Mouse (Mus musculus) midbrain, embryonic 11.5 days (tissue): ENCODE results near the gene Ptpn11. TPM values are rescaled to one million over a fixed set of nuclear protein-coding genes. Genes with fewer than 3 reads are reported as not detected.

Source experiments
- ATAC-seq: fragments of 200-750 bp; cut with Nextera tagmentation; 2 replicates; pipeline ENCODE4 v1.8.0; 2017; ENCODE audit warnings: moderate TSS enrichment, moderate library complexity; ENCODE audit not compliant: low FRiP score
- DNase-seq: peaks from one replicate; pipeline ENCODE4 v3.0.0; 2015; ENCODE audit warnings: low spot score; ENCODE audit errors: missing footprints
- H3K27ac ChIP-seq: fragments of 300-500 bp; sonication (generic); 2 replicates; pipeline ENCODE4 v1.5.1; 2014; ENCODE audit warnings: low read depth, low read length
- H3K27me3 ChIP-seq: fragments of 300-500 bp; sonication (generic); 2 replicates; pipeline ENCODE4 v1.6.1; 2014; ENCODE audit warnings: mild to moderate bottlenecking, low read length, moderate library complexity, mixed read lengths; ENCODE audit not compliant: control insufficient read depth, insufficient read depth
- H3K36me3 ChIP-seq: fragments of 300-500 bp; sonication (generic); 2 replicates; pipeline ENCODE4 v1.6.1; 2014; ENCODE audit warnings: mild to moderate bottlenecking, low read length, moderate library complexity, mixed read lengths; ENCODE audit not compliant: control insufficient read depth, insufficient read depth
- H3K4me1 ChIP-seq: fragments of 300-500 bp; sonication (generic); 2 replicates; pipeline ENCODE4 v1.6.1; 2014; ENCODE audit warnings: low read length; ENCODE audit not compliant: control insufficient read depth, insufficient read depth
- H3K4me2 ChIP-seq: fragments of 300-500 bp; sonication (generic); 2 replicates; pipeline ENCODE4 v1.6.1; 2014; ENCODE audit warnings: mild to moderate bottlenecking, moderate library complexity
- H3K4me3 ChIP-seq: fragments of 300-500 bp; sonication (generic); 2 replicates; pipeline ENCODE4 v1.5.1; 2014; ENCODE audit warnings: low read depth, low read length
- H3K9ac ChIP-seq: fragments of 300-500 bp; sonication (generic); 2 replicates; pipeline ENCODE4 v1.6.1; 2014; ENCODE audit warnings: low read length
- H3K9me3 ChIP-seq: fragments of 300-500 bp; sonication (generic); 2 replicates; pipeline ENCODE4 v1.6.1; 2016; ENCODE audit warnings: low read length; ENCODE audit not compliant: control insufficient read depth
- WGBS: fragments of 180-500 bp; shearing (Covaris S2); extraction: QIAGEN DNeasy Blood & Tissue Kit; methylation state at CpG from one replicate; pipeline ENCODE4 v1.1.7; 2014; 5-methylcytosine and 5-hydroxymethylcytosine counted together
- polyA plus RNA-seq: library from polyadenylated mRNA; unstranded; fragments of >200 nt; fragmentation: Nextera tagmentation; extraction: Ambion mirVana; gene quantifications from 2 replicates; pipeline ENCODE4 v1.2.1, GENCODE M21; 2014

The Ptpn11 gene
- polyA plus RNA-seq, 1 experiment from 2014 or later = 25.2 TPM

DNA sequence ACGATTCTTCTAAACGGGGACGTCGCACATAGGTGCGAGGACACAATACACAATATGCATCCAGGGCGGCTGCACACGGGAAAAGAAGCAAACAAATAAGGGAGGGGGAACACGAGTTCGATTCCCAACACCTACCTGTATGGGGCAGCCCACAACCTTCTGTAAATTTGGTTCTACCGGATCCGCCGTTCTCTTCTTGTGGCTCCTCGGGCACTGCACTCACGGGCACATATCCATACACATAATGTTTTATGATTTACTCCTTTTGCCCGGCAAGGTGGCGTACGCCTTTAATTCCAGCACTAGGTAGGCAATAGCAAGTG, 348 bp upstream of the Ptpn11 start:
- peaks cover 23% of the 10 kb centered on the region for H3K4me1 ChIP-seq
- ATAC-seq = no peak; the same call in 1 of the 2 replicates
- H3K9me3 ChIP-seq = no peaks in the 10 kb centered on the region
- H3K36me3 ChIP-seq = no peaks in the 10 kb centered on the region
- peak overlapping the region; percentile 66 for H3K4me2 ChIP-seq
- H3K27me3 ChIP-seq = no peaks in the 10 kb centered on the region
- DNase-seq = no peak
- H3K4me3 ChIP-seq = peak overlapping the region; percentile 97
- 10% methylated on average over 17 of the region's 17 CpGs for WGBS
- no peak overlapping the region; the same call in 1 of the 2 replicates for H3K27ac ChIP-seq
- H3K9ac ChIP-seq = peak overlapping the region; percentile 93

- Histone ChIP-seq H3K4me3 (peak overlapping the region; percentile 97), H3K36me3 (no peaks in the 10 kb centered on the region), H3K4me2 (peak overlapping the region; percentile 66), H3K27ac (peak overlapping the region; percentile 5; the same call in 1 of the 2 replicates), H3K4me1 (peaks cover 29% of the 10 kb centered on the region), H3K9ac (peak overlapping the region; percentile 93), H3K9me3 (no peaks in the 10 kb centered on the region), H3K27me3 (no peaks in the 10 kb centered on the region)
- ATAC-seq (no peak), DNase-seq (peak; percentile 84)
- 33% methylated on average over 21 of the region's 21 CpGs for WGBS
Measured at GRCm38 (mm10) chr5:121190210-121190835, 874 bp downstream of the Ptpn11 start.

- no peaks in the 10 kb centered on the region for H3K27me3 ChIP-seq
- H3K4me2 ChIP-seq = peak overlapping the region; percentile 6; the same call in 1 of the 2 replicates
- no peak overlapping the region for H3K27ac ChIP-seq
- ATAC-seq (no peak), DNase-seq (peak; percentile 81)
- H3K36me3 ChIP-seq = no peaks in the 10 kb centered on the region
- WGBS = 76% methylated on average over 9 of the region's 9 CpGs
- no peak overlapping the region for H3K4me3 ChIP-seq
- peaks cover 33% of the 10 kb centered on the region for H3K4me1 ChIP-seq
- H3K9ac ChIP-seq = no peak overlapping the region
- no peaks in the 10 kb centered on the region for H3K9me3 ChIP-seq
Measured at GRCm38 (mm10) chr5:121189182-121189581, 2.0 kb downstream of the Ptpn11 start.

- Histone ChIP-seq H3K4me1 (peaks cover 33% of the 10 kb centered on the region), H3K4me2 (no peak overlapping the region), H3K27me3 (no peaks in the 10 kb centered on the region), H3K4me3 (no peak overlapping the region), H3K9me3 (no peaks in the 10 kb centered on the region), H3K27ac (no peak overlapping the region), H3K36me3 (no peaks in the 10 kb centered on the region), H3K9ac (no peak overlapping the region)
- ATAC-seq (no peak), DNase-seq (no peak)
- 93% methylated on average over 9 of the region's 9 CpGs for WGBS
Measured at GRCm38 (mm10) chr5:121188265-121188664, 2.9 kb downstream of the Ptpn11 start.

GRCm38 (mm10) chr5:121187580-121188001, 3.6 kb downstream of the Ptpn11 start:
- H3K4me3 ChIP-seq = no peak overlapping the region
- WGBS = 83% methylated on average over 8 of the region's 8 CpGs
- H3K4me1 ChIP-seq = peaks cover 33% of the 10 kb centered on the region
- DNase-seq (no peak), ATAC-seq (no peak)
- no peaks in the 10 kb centered on the region for H3K36me3 ChIP-seq
- H3K27me3 ChIP-seq = no peaks in the 10 kb centered on the region
- H3K4me2 ChIP-seq = no peak overlapping the region
- H3K27ac ChIP-seq = no peak overlapping the region
- no peaks in the 10 kb centered on the region for H3K9me3 ChIP-seq
- H3K9ac ChIP-seq = no peak overlapping the region; the same call in 1 of the 2 replicates

DNA sequence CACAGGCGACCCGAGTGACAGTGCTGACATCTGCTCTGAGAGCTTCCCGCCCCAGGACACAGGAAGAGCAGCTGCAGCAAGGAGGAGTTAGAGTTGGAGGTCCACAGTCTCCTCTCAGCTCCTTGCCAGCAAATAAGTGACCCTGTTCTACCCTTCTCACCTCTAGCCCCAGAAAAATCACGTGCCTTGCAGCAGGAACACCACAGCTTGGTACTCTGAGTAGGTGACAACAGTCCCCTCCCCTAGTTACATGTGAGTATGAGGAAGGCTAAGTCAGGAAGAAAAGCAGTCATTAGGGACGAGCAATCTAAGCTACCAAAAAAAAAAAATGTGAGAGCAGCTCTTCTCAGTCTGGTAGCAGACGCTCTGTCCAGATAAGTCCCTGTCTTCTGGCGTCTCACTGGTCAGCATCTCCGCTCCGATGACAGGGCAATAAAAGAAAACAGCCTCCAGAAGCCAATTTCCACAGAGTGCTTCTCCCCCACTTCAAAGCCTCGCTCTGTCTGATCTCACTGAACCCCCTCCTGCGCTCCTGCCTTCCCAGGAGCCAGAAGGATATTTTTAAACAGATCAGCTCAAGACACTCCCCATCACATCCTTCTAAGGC, 6.1 kb downstream of the Ptpn11 start:
- H3K9me3 ChIP-seq = no peaks in the 10 kb centered on the region
- DNase-seq (no peak), ATAC-seq (peak; percentile 30; the same call in 1 of the 2 replicates)
- no peaks in the 10 kb centered on the region for H3K36me3 ChIP-seq
- H3K4me3 ChIP-seq = no peak overlapping the region
- peaks cover 30% of the 10 kb centered on the region for H3K4me1 ChIP-seq
- H3K9ac ChIP-seq = no peak overlapping the region
- WGBS = 63% methylated on average over 11 of the region's 11 CpGs
- no peaks in the 10 kb centered on the region for H3K27me3 ChIP-seq
- no peak overlapping the region for H3K4me2 ChIP-seq
- H3K27ac ChIP-seq = peak overlapping the region; percentile 13; the same call in 1 of the 2 replicates

- H3K4me2 ChIP-seq = no peak overlapping the region
- H3K4me1 ChIP-seq = peaks cover 33% of the 10 kb centered on the region
- no peak overlapping the region for H3K9ac ChIP-seq
- no peak for DNase-seq
- no peaks in the 10 kb centered on the region for H3K27me3 ChIP-seq
- no peak overlapping the region for H3K4me3 ChIP-seq
- no peaks in the 10 kb centered on the region for H3K9me3 ChIP-seq
- WGBS = 82% methylated on average over 2 of the region's 2 CpGs
- H3K36me3 ChIP-seq = no peaks in the 10 kb centered on the region
- no peak overlapping the region for H3K27ac ChIP-seq
- ATAC-seq = no peak
Measured at GRCm38 (mm10) chr5:121184375-121184774, 6.8 kb downstream of the Ptpn11 start.

DNA sequence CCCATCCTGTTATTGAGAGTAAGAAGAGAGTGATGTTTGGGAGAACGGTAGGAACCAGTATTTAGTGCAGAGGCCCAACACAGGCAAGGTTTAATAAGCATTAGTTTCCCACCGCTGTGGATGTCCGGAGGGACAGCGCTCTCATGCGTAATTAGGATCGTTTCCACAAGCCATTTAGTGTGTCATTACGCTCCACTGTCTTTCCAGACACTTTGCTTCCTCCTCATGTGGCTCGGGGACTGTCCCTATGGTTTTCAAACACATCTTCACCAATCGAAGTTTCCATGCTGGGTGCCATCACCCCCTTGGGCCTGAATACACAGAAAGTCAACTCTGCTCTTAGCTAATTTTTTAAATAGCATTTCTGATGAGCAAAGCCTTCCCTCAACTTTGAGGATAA, 7.9 kb downstream of the Ptpn11 start:
- Histone ChIP-seq H3K9me3 (no peaks in the 10 kb centered on the region), H3K27me3 (no peaks in the 10 kb centered on the region), H3K4me1 (peaks cover 34% of the 10 kb centered on the region), H3K4me2 (no peak overlapping the region), H3K9ac (no peak overlapping the region), H3K36me3 (no peaks in the 10 kb centered on the region), H3K27ac (no peak overlapping the region), H3K4me3 (no peak overlapping the region)
- no peak for DNase-seq
- ATAC-seq = no peak
- WGBS = 89% methylated on average over 9 of the region's 9 CpGs

GRCm38 (mm10) chr5:121179077-121179857, 11.9 kb downstream of the Ptpn11 start:
- Histone ChIP-seq H3K9me3 (no peaks in the 10 kb centered on the region), H3K36me3 (no peaks in the 10 kb centered on the region), H3K9ac (no peak overlapping the region), H3K4me1 (peaks cover 10% of the 10 kb centered on the region), H3K27ac (no peak overlapping the region), H3K4me3 (no peak overlapping the region), H3K4me2 (no peak overlapping the region), H3K27me3 (no peaks in the 10 kb centered on the region)
- 73% methylated on average over 9 of the region's 9 CpGs for WGBS
- no peak for DNase-seq
- ATAC-seq = no peak
